In the genomic region with DNA sequence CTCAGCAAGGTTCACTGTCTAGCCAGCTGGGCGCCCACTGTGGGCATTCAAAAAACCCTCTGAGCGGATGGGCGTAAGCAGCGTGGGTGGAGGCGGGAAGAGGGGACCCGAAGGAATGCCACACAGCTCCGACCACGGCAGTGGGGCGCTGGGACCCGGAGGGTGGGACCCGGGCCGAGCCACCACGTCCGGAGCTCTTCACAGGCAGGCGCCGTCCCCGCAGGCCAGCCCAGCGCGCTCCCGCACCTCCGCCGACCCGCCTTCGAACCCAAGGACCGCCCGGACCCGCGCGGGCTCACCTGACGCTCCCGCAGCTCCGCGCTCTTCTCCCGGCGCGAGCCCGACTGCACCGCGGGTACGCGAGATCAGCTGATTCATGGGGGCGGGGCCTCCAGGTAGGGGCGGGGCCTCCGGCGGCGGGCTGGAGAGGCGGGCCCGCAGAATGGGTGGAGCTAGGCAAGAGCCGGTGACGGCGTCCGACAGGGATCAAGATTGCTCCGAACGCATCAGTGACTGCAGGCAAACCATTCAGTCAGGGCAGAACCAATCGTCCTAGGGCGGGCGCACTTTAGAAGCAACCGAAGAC, we compare ENCODE assay signal across 7 mouse cellular contexts. TPM values are rescaled to one million over a fixed set of nuclear protein-coding genes. Genes with fewer than 3 reads are reported as not detected.
DNase-seq lines count a peak whose midpoint lies in the region; ATAC-seq and TF ChIP-seq lines count a peak whose summit lies in the region.

Gene Als2, minus strand, starts transcription at position 376 of the 586 bp plus-strand sequence.

- WGBS in embryonic facial prominence, embryonic 10.5 days, result under 1% methylated on average over 58 of the region's 58 CpGs
- WGBS in intestine, postnatal 0 days, result under 1% methylated on average over 58 of the region's 58 CpGs
- WGBS in midbrain, embryonic 12.5 days, result under 1% methylated on average over 58 of the region's 58 CpGs
- WGBS in small intestine, adult 2 months, result under 1% methylated on average over 58 of the region's 58 CpGs

- H3K9me3 ChIP-seq in embryonic facial prominence, embryonic 10.5 days, result no peaks in the 10 kb centered on the region
- H3K9me3 ChIP-seq in intestine, postnatal 0 days (ENCODE audit: control insufficient read depth), result no peaks in the 10 kb centered on the region
- no peaks in the 10 kb centered on the region for H3K9me3 ChIP-seq in midbrain, embryonic 12.5 days

- intact Hi-C loops in left cerebral cortex, postnatal 4 days (cut with DNase I), result no loop called here

- peak within 1 kb of the TSS; percentile 90 for H3K4me3 ChIP-seq in embryonic facial prominence, embryonic 10.5 days
- peak within 1 kb of the TSS; percentile 77 for H3K4me3 ChIP-seq in intestine, postnatal 0 days (ENCODE audit: low read depth, low read length)
- peak within 1 kb of the TSS; percentile 81 for H3K4me3 ChIP-seq in midbrain, embryonic 12.5 days
- H3K4me3 ChIP-seq in small intestine, adult 2 months (ENCODE audit: low read depth, low read length), result peak within 1 kb of the TSS; percentile 97

- peak; percentile 96 for ATAC-seq in intestine, postnatal 0 days
- ATAC-seq in midbrain, embryonic 12.5 days (ENCODE audit: low FRiP score, low read depth), result peak; percentile 99

- H3K36me3 ChIP-seq in embryonic facial prominence, embryonic 10.5 days (replicated peaks), result no peaks in the 10 kb centered on the region
- H3K36me3 ChIP-seq in intestine, postnatal 0 days (ENCODE audit: control insufficient read depth, insufficient read depth), result no peaks in the 10 kb centered on the region
- H3K36me3 ChIP-seq in midbrain, embryonic 12.5 days, result no peaks in the 10 kb centered on the region
- no peaks in the 10 kb centered on the region for H3K36me3 ChIP-seq in small intestine, adult 2 months (ENCODE audit: control insufficient read depth, insufficient read depth, low read length)

- DNase-seq in adrenal gland, postnatal 10 days, result peak; percentile 100
- peak; percentile 99 for DNase-seq in embryonic facial prominence, embryonic 10.5 days (ENCODE audit: low spot score)
- DNase-seq in gonadal fat pad, adult 2 months (ENCODE audit: low read depth), result peak; percentile 56
- peak; percentile 100 for DNase-seq in left cerebral cortex, postnatal 4 days

- TF ChIP-seq CTCF in intestine, postnatal 0 days (IDR thresholded peaks at IDR 0.05; ENCODE audit: low read depth), result no peak
- TF ChIP-seq CTCF in small intestine, adult 2 months (IDR thresholded peaks at IDR 0.05; ENCODE audit: extremely low read depth, insufficient read length, insufficient replicate concordance, low read depth, low read length), result no peak

- H3K27ac ChIP-seq in embryonic facial prominence, embryonic 10.5 days (replicated peaks), result peak within 1 kb of the TSS; percentile 90
- H3K27ac ChIP-seq in intestine, postnatal 0 days (ENCODE audit: low read depth, low read length), result peak within 1 kb of the TSS; percentile 51
- H3K27ac ChIP-seq in midbrain, embryonic 12.5 days (replicated peaks), result peak within 1 kb of the TSS; percentile 54
- peak within 1 kb of the TSS; percentile 93 for H3K27ac ChIP-seq in small intestine, adult 2 months (ENCODE audit: insufficient read depth, low read depth, low read length)

- peak; percentile 95 for TF ChIP-seq POLR2A in small intestine, adult 2 months (IDR thresholded peaks at IDR 0.05; ENCODE audit: low read depth, low read length)

- H3K9ac ChIP-seq in intestine, postnatal 0 days (ENCODE audit: low read depth, low read length), result peak within 1 kb of the TSS; percentile 75
- H3K9ac ChIP-seq in midbrain, embryonic 12.5 days (replicated peaks), result peak within 1 kb of the TSS; percentile 79

- peaks cover 16% of the 10 kb centered on the region for H3K4me1 ChIP-seq in embryonic facial prominence, embryonic 10.5 days
- peaks cover 2% of the 10 kb centered on the region; the same call in 1 of the 2 replicates for H3K4me1 ChIP-seq in intestine, postnatal 0 days (replicated peaks; ENCODE audit: control insufficient read depth, insufficient read depth, low read length)
- 0 out of 2 replicates have a peak, but pooled peaks cover 5% of the 10 kb centered on the region for H3K4me1 ChIP-seq in midbrain, embryonic 12.5 days
- no peaks in the 10 kb centered on the region for H3K4me1 ChIP-seq in small intestine, adult 2 months (ENCODE audit: control insufficient read depth, insufficient read depth, insufficient read length, low read length)

- H3K4me2 ChIP-seq in intestine, postnatal 0 days (replicated peaks; ENCODE audit: low read depth), result peak within 1 kb of the TSS; percentile 94
- peak within 1 kb of the TSS; percentile 69 for H3K4me2 ChIP-seq in midbrain, embryonic 12.5 days (replicated peaks)

- no peaks in the 10 kb centered on the region for H3K27me3 ChIP-seq in embryonic facial prominence, embryonic 10.5 days (replicated peaks; ENCODE audit: low read depth, poor library complexity, severe bottlenecking)
- H3K27me3 ChIP-seq in intestine, postnatal 0 days (replicated peaks; ENCODE audit: control insufficient read depth, insufficient read depth, low read length), result no peaks in the 10 kb centered on the region
- no peaks in the 10 kb centered on the region for H3K27me3 ChIP-seq in midbrain, embryonic 12.5 days
- no peaks in the 10 kb centered on the region for H3K27me3 ChIP-seq in small intestine, adult 2 months (ENCODE audit: control insufficient read depth, insufficient read depth, low read length)

RNA-seq across cellular contexts. Expression of gene Als2, which starts in this region (rescaled TPM):
- 10 to 100 TPM; 15.6 to 16.5 TPM for total RNA-seq in adrenal gland, postnatal 10 days (2021)
- polyA plus RNA-seq in embryonic facial prominence, embryonic 10.5 days (2016; fragmentation: Nextera tagmentation; extraction: Ambion mirVana), result 15.8 and 16.5 TPM in 2 replicates
- polyA plus RNA-seq in gonadal fat pad, adult 2 months (2012; rRNA removed), result 5.6 and 6.0 TPM in 2 replicates
- polyA plus RNA-seq in intestine, postnatal 0 days (2015; fragmentation: Nextera tagmentation; extraction: Ambion mirVana), result 2.6 and 3.2 TPM in 2 replicates
- 10 to 100 TPM; 41.3 to 42.8 TPM for total RNA-seq in left cerebral cortex, postnatal 4 days (2021)
- polyA plus RNA-seq in midbrain, embryonic 12.5 days (2016; fragmentation: Nextera tagmentation; extraction: Ambion mirVana), result 22.5 and 23.0 TPM in 2 replicates
- polyA plus RNA-seq in small intestine, adult 2 months (2012; rRNA removed), result 4.1 and 9.2 TPM in 2 replicates

Comparison
In these comparisons a context has a peak if more than half of its experiments do, and no peak if none do; other contexts are left out.
1. Peak in every context shown above with its lines: DNase-seq, ATAC-seq, H3K4me3 ChIP-seq and H3K27ac ChIP-seq.